8 mouse cellular contexts compared by ENCODE assay signal in genomic region chr2:84734351-84734864, GRCm38 (mm10). TPM values are rescaled to one million over a fixed set of nuclear protein-coding genes. Genes with fewer than 3 reads are reported as not detected.
DNase-seq lines count a peak whose midpoint lies in the region; ATAC-seq lines count a peak whose summit lies in the region.

No protein-coding gene starts in this region.

- no peaks in the 10 kb centered on the region for H3K27me3 ChIP-seq in forebrain, embryonic 16.5 days (replicated peaks; ENCODE audit: control insufficient read depth, insufficient read depth, low read length)
- H3K27me3 ChIP-seq in liver, embryonic 12.5 days (replicated peaks) = peaks cover 14% of the 10 kb centered on the region
- 0 out of 2 replicates have a peak, but pooled peaks cover 3% of the 10 kb centered on the region for H3K27me3 ChIP-seq in stomach, embryonic 15.5 days (replicated peaks)

- DNase-seq in cerebellum, adult 11 months = no peak
- peak; percentile 47 to 60 for DNase-seq in right cerebral cortex, postnatal 10 days (ENCODE audit: low spot score in 2 of 2)
- no peak for DNase-seq in right cerebral cortex, postnatal 14 days
- DNase-seq in ovary, postnatal 14 days (ENCODE audit: low spot score) = no peak

- no peaks in the 10 kb centered on the region for H3K36me3 ChIP-seq in forebrain, embryonic 16.5 days (ENCODE audit: control insufficient read depth, insufficient read depth)
- H3K36me3 ChIP-seq in liver, embryonic 12.5 days = peaks cover 34% of the 10 kb centered on the region
- H3K36me3 ChIP-seq in stomach, embryonic 15.5 days = no peaks in the 10 kb centered on the region

- peak overlapping the region; percentile 84 for H3K4me2 ChIP-seq in forebrain, embryonic 16.5 days (ENCODE audit: low read length)
- H3K4me2 ChIP-seq in liver, embryonic 12.5 days = peak overlapping the region; percentile 89
- peak overlapping the region; percentile 69 for H3K4me2 ChIP-seq in stomach, embryonic 15.5 days

- no peaks in the 10 kb centered on the region for H3K9me3 ChIP-seq in forebrain, embryonic 16.5 days (ENCODE audit: control insufficient read depth, low read length)
- H3K9me3 ChIP-seq in liver, embryonic 12.5 days (replicated peaks) = no peaks in the 10 kb centered on the region
- H3K9me3 ChIP-seq in stomach, embryonic 15.5 days = no peaks in the 10 kb centered on the region

- peak overlapping the region; percentile 58 for H3K4me3 ChIP-seq in forebrain, embryonic 16.5 days (replicated peaks; ENCODE audit: low read length)
- H3K4me3 ChIP-seq in liver, embryonic 12.5 days = peak overlapping the region; percentile 74
- H3K4me3 ChIP-seq in stomach, embryonic 15.5 days (replicated peaks) = peak overlapping the region; percentile 45

- peak overlapping the region; percentile 82 for H3K27ac ChIP-seq in forebrain, embryonic 16.5 days (ENCODE audit: low read length)
- H3K27ac ChIP-seq in liver, embryonic 12.5 days = peak overlapping the region; percentile 99
- H3K27ac ChIP-seq in stomach, embryonic 15.5 days = no peak overlapping the region; the same call in 1 of the 2 replicates

- ATAC-seq in cerebellum, adult (ENCODE audit: insufficient number of reproducible peaks, low FRiP score, low TSS enrichment) = peak; percentile 37
- ATAC-seq in forebrain, embryonic 16.5 days = peak; percentile 57
- no peak for ATAC-seq in liver, embryonic 12.5 days
- ATAC-seq in stomach, embryonic 15.5 days (ENCODE audit: insufficient read depth, low FRiP score, low read depth) = no peak

- H3K4me1 ChIP-seq in forebrain, embryonic 16.5 days (replicated peaks; ENCODE audit: control insufficient read depth, insufficient read depth, low read length) = peaks cover 49% of the 10 kb centered on the region
- H3K4me1 ChIP-seq in liver, embryonic 12.5 days = peaks cover 95% of the 10 kb centered on the region
- peaks cover 56% of the 10 kb centered on the region for H3K4me1 ChIP-seq in stomach, embryonic 15.5 days

- 2% methylated on average over 11 of the region's 11 CpGs for WGBS in forebrain, embryonic 16.5 days
- 2% methylated on average over 11 of the region's 11 CpGs for WGBS in liver, embryonic 12.5 days (ENCODE audit: insufficient replicate concordance)
- under 1% methylated on average over 11 of the region's 11 CpGs for WGBS in stomach, embryonic 15.5 days

- H3K9ac ChIP-seq in forebrain, embryonic 16.5 days (replicated peaks; ENCODE audit: low read depth, low read length) = peak overlapping the region; percentile 80
- H3K9ac ChIP-seq in liver, embryonic 12.5 days = peak overlapping the region; percentile 90
- peak overlapping the region; percentile 13; the same call in 1 of the 2 replicates for H3K9ac ChIP-seq in stomach, embryonic 15.5 days

RNA-seq across cellular contexts. Expression of gene Ypel4, which starts 0.6 kb away (rescaled TPM):
- 21.8 and 24.7 TPM in 2 replicates for polyA plus RNA-seq in forebrain, embryonic 16.5 days (2015; fragmentation: Nextera tagmentation; extraction: Ambion mirVana)
- polyA plus RNA-seq in liver, embryonic 12.5 days (2016; fragmentation: Nextera tagmentation; extraction: Ambion mirVana) = 49.8 and 52.1 TPM in 2 replicates
- 7.5 and 11.0 TPM in 2 replicates for polyA plus RNA-seq in stomach, embryonic 15.5 days (2015; fragmentation: Nextera tagmentation; extraction: Ambion mirVana)

RNA-seq across cellular contexts. Expression of gene Clp1, which starts 7.3 kb away (rescaled TPM):
- polyA plus RNA-seq in forebrain, embryonic 16.5 days (2015; fragmentation: Nextera tagmentation; extraction: Ambion mirVana) = 28.1 and 28.8 TPM in 2 replicates
- polyA plus RNA-seq in liver, embryonic 12.5 days (2016; fragmentation: Nextera tagmentation; extraction: Ambion mirVana) = 57.2 and 59.8 TPM in 2 replicates
- 23.7 and 26.9 TPM in 2 replicates for polyA plus RNA-seq in stomach, embryonic 15.5 days (2015; fragmentation: Nextera tagmentation; extraction: Ambion mirVana)

RNA-seq across cellular contexts. Expression of gene Gm19426, which starts 9.0 kb away (rescaled TPM):
- 3.9 and 4.9 TPM in 2 replicates for polyA plus RNA-seq in forebrain, embryonic 16.5 days (2015; fragmentation: Nextera tagmentation; extraction: Ambion mirVana)
- polyA plus RNA-seq in liver, embryonic 12.5 days (2016; fragmentation: Nextera tagmentation; extraction: Ambion mirVana) = 3.8 and 3.9 TPM in 2 replicates
- 6.7 and 7.2 TPM in 2 replicates for polyA plus RNA-seq in stomach, embryonic 15.5 days (2015; fragmentation: Nextera tagmentation; extraction: Ambion mirVana)

RNA-seq across cellular contexts. Expression of gene Zdhhc5, which starts 19.4 kb away (rescaled TPM):
- polyA plus RNA-seq in forebrain, embryonic 16.5 days (2015; fragmentation: Nextera tagmentation; extraction: Ambion mirVana) = 19.4 and 20.1 TPM in 2 replicates
- polyA plus RNA-seq in liver, embryonic 12.5 days (2016; fragmentation: Nextera tagmentation; extraction: Ambion mirVana) = 28.1 and 29.3 TPM in 2 replicates
- polyA plus RNA-seq in stomach, embryonic 15.5 days (2015; fragmentation: Nextera tagmentation; extraction: Ambion mirVana) = 27.8 and 28.5 TPM in 2 replicates

RNA-seq across cellular contexts. Expression of gene Serping1, which starts 40.8 kb away (rescaled TPM):
- polyA plus RNA-seq in forebrain, embryonic 16.5 days (2015; fragmentation: Nextera tagmentation; extraction: Ambion mirVana) = 25.0 and 26.9 TPM in 2 replicates
- polyA plus RNA-seq in liver, embryonic 12.5 days (2016; fragmentation: Nextera tagmentation; extraction: Ambion mirVana) = 30.8 and 32.3 TPM in 2 replicates
- polyA plus RNA-seq in stomach, embryonic 15.5 days (2015; fragmentation: Nextera tagmentation; extraction: Ambion mirVana) = 76.0 and 79.6 TPM in 2 replicates

Comparison
In these comparisons a context has a peak if more than half of its experiments do, and no peak if none do; other contexts are left out.
1. DNase-seq: peak in right cerebral cortex, postnatal 10 days (2 of 2); none in cerebellum, adult 11 months (single experiment), right cerebral cortex, postnatal 14 days (single experiment) and ovary, postnatal 14 days (single experiment).
2. ATAC-seq: peak in cerebellum, adult (single experiment) and forebrain, embryonic 16.5 days (single experiment); none in liver, embryonic 12.5 days (single experiment) and stomach, embryonic 15.5 days (single experiment).
3. H3K9ac ChIP-seq: peak in every context shown above with its lines; median percentile 90 in liver, embryonic 12.5 days; 80 in forebrain, embryonic 16.5 days; 13 in stomach, embryonic 15.5 days.
4. Peak in every context shown above with its lines, with median percentiles within 50 percentile points of each other: H3K4me2 ChIP-seq and H3K4me3 ChIP-seq.